Mouse (Mus musculus): ENCODE data around the gene Tbck. TPM values are rescaled to one million over a fixed set of nuclear protein-coding genes. Genes with fewer than 3 reads are reported as not detected.

Gene Tbck
- polyA plus RNA-seq, 1 experiment from 2014 or later: 28.8 TPM

Other genes starting within 250 kb of the Tbck start
- gene Gimd1, start 54.3 kb upstream of the Tbck start, polyA plus RNA-seq (2014; fragmentation: Nextera tagmentation; extraction: Ambion mirVana): not detected in 2 replicates
- 87.2 and 88.5 TPM in 2 replicates for gene Aimp1, start 226 bp downstream of the Tbck start, polyA plus RNA-seq (2014; fragmentation: Nextera tagmentation; extraction: Ambion mirVana)